Mouse (Mus musculus): ENCODE data around the gene Ehd3.

- TF ChIP-seq CTCF (IDR thresholded peaks at IDR 0.05; ENCODE audit: control insufficient read depth, insufficient read depth, insufficient replicate concordance, low read depth, low read length) (peak; percentile 24; the same call in 1 of the 2 replicates), POLR2A (IDR thresholded peaks at IDR 0.05; ENCODE audit: control insufficient read depth, low read depth, low read length) (peak; percentile 26; the same call in 1 of the 2 replicates)
Measured at GRCm38 (mm10) chr17:73804592-73805271, 798 bp downstream of the Ehd3 start.

All from testis, adult 2 months (tissue).